Mouse (Mus musculus) brain, embryonic 14.5 days (tissue): ENCODE data around the gene Syndig1.

Experiments used
- CTCF ChIP-seq: fragments of 200-500 bp; IDR thresholded peaks from 2 replicates; pipeline ENCODE4 v1.5.1; 2012; ENCODE audit warnings: inconsistent platforms, mild to moderate bottlenecking, moderate library complexity, borderline replicate concordance; ENCODE audit not compliant: insufficient read depth, insufficient read length; ENCODE audit errors: extremely low read depth
- POLR2A ChIP-seq: fragments of 200-500 bp; IDR thresholded peaks from 2 replicates; pipeline ENCODE4 v1.6.1; 2012; ENCODE audit warnings: mild to moderate bottlenecking, inconsistent platforms, borderline replicate concordance; ENCODE audit not compliant: poor library complexity, insufficient read depth, insufficient read length, severe bottlenecking; ENCODE audit errors: extremely low read depth

DNA sequence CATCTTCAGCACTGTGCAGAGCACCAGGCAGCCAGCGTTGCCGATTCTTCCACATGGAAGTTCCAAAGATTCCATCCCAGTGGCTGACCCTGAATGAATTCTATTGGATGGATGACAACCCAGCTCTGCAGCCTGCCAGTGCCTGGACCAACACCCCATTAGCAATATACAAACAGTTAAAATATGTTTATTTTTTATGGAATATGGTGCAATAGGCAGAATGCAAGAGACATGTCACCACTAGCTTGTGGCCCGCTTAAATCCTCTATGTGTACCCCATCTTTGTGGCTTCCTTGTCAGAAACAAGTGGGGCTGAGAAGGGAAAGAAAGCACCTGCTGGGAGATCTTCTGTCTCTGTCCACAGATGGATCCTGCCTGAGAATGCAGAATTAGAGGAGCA lies 174.5 kb downstream of the Syndig1 start:
- TF ChIP-seq CTCF (no peak), POLR2A (no peak)
